Mouse (Mus musculus) MN1 (cell line): ENCODE data around the gene Ss18l1.

Experiments
- DNase-seq: peaks from one replicate; pipeline ENCODE4 v3.0.0-alpha.2; 2016; ENCODE audit warnings: low spot score

The Ss18l1 gene

DNA sequence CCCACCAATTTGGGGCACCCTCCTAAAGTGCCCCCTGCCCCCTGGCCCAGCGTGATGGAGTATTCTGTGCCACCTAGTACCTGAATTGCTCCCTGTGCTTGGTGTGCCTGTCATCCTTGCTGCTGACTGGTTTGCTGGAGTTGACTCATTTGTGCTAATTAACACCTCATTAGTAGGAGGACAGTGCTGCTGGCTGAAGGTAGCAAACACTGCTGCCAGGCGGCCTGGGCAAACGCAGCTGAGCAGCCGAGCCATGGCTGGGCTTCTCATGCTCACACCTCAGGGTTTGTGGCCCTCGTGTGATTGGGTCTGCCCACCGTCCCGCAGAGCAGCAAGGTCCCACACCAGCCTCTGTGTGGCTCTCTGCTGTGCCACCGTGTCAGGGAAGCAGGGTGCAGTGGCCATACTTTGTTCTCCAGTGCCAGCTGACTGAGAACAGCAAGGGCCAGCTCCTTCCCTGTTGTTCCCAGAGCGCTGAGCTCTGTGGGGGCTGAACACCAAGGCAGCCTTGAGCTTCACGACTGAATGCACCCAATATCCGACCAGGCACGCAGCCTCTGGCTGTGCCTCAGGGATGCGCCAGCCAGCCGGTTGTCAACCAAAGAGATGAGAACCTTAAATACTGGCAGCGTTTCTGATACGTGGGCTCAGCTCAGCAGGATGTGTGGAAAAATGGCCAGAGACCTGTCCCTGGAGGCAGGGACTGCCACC, 43.8 kb downstream of the Ss18l1 start:
- peak; percentile 45 for DNase-seq

- no peak for DNase-seq
Observed at GRCm38 (mm10) chr2:180086637-180087027, 44.3 kb downstream of the Ss18l1 start.

GRCm38 (mm10) chr2:180087472-180087871, 45.2 kb downstream of the Ss18l1 start:
- no peak for DNase-seq

- no peak for DNase-seq
Observed at GRCm38 (mm10) chr2:180090285-180090684, 48.0 kb downstream of the Ss18l1 start.

DNA sequence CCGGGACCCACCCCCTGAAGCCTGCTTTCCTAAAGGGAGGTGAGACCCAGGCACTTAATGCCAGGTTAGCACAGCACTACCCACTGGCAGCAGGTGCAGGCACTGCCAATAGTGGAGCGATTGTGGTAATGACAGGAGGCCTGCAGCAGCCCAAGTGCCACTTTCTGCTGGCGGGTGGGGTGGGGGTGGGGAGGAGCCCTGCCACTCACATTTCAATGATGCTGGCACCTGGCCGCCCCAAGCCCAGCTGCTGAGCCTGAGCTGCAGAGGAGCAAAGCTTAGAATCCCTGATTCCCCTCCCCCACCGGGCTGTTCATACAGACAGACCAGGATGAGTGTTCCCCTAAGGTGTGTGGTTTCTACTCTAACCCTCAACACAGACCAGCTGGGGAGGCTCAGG, 53.4 kb downstream of the Ss18l1 start:
- no peak for DNase-seq

DNA sequence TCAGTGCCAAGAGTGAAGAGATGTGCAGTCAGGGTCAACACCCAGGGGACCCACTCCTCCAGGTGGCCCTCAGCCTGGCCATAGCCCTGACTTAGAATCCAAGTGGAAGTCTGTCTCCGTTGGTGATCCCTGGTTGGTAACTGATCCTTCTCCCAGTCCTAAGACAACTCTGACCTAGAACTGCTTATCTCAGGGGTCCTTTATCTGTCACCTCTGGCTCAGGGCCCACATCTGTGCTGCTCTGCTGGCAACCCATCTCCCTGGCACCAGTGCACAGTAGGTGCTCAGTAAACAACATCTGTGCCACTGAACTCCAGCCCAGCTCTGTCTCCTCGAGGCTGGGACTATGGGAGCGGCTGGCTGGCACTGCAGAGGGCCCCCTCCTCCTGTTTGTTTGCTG, 55.3 kb downstream of the Ss18l1 start:
- DNase-seq: no peak

- DNase-seq: no peak
Observed at GRCm38 (mm10) chr2:180098167-180098566, 55.9 kb downstream of the Ss18l1 start.

GRCm38 (mm10) chr2:180099529-180099928, 57.2 kb downstream of the Ss18l1 start:
- DNase-seq: no peak

- DNase-seq: no peak
Observed at GRCm38 (mm10) chr2:180103151-180103977, 61.1 kb downstream of the Ss18l1 start.

DNA sequence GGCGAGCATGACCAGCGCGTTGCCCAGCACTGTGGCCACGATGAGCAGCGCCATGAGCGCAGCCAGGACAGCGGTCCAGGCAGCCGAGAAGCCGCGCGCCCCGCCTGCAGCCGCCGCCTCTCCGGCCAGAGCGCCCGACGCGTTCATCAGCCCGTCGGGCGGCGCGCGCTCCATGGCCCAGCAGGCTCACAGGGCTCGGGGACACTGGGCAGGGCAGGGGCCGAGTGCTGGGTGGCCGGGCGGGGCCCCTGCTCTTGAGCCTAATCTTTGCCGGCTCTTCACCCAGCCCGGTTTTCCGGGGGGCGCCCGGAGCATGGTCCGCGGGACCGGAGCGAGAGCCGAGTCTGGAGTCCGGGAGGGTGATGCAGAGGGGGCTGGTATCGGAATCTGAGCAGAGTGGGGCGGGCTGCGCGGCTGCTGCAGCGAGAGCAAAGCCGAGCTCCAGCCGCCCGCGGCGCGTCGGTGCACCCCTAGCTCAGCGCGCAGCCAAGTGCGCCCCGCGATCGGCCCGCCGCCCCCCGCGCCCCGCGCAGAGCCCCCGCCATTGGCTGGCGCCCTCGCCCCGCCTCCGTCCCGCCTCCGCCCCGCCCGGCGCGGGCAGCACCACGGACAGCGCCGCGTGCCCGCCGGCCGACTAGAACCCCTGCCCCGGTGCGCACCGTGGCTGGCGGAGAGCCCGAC, 61.8 kb downstream of the Ss18l1 start, which contains the start of gene Hrh3:
Hrh3 (minus strand) TSS at position 511 of the 681 bp plus-strand sequence.
- peak; percentile 70 for DNase-seq

DNA sequence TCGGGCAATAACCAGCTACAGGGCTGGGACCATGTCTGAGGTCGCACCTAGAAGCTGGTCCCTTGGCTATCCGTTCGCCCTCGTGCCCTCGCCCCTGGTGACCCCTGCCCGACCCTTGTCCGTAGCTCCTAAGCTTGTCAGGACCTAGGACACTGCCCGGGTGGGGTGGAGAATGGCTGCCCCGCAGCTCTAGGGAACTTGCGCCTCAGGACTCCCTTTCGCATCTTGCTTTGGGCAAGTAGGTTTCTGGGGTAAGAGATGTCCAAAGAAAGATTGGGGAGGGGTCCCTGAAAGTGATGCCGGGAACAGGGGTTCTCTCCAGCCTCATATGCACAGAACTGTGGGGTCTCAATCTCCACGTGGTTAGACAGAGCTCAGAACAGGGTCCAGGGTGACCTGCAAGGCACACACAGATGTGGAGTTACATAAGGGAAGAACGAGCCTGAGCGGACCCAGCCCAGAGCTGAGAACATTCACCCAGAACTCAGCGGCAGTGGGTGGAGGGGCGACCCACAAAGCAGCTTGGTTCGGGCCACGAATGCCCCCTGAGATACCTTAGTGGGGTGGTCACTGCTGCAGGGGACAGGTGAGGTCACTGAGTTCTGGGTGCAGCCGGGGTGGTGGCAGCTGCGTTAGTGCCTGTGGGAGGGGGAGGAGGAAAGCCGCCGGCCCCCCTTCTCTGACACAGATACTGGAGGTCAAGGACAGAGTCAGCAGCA, 62.5 kb downstream of the Ss18l1 start:
- no peak for DNase-seq

DNA sequence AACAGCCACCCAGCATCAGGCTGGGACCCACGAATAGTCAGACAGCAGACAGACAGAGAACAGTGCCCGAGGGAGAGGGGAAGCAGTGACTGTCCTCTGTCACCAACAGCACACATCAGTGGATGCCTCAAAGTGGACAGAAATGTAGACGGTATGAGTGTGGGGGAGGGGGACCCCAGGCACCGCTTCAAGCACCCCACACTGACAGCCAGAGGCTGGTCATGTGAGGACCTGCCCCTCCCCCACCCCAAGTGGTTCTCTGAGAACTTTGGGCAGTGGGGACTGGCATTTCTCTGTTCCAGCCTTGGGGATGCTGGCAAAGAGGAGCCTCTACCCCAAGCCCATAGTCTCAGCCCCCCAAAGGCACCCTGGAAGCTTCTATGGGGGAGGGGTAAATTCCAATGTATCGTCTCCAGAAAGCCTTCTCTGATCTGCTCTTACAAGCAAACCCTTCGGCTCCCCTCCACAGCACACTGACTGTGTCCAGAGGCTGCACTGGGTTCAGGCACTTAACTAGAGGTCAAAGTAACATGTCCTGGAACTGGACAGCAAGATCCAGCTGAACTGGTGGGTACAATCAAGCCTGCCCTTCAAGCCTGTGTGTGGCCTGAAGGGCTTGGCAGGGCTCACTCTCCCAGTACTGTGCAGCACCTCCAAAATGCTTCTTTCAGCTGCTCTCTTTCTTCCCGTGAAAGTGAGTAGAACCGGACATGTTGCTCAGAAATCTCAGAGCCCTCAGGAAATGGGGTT, 63.3 kb downstream of the Ss18l1 start:
- DNase-seq: no peak

GRCm38 (mm10) chr2:180107081-180107480, 64.8 kb downstream of the Ss18l1 start:
- DNase-seq: no peak

GRCm38 (mm10) chr2:180108285-180108684, 66.0 kb downstream of the Ss18l1 start:
- DNase-seq: no peak

GRCm38 (mm10) chr2:180113909-180114890, 71.9 kb downstream of the Ss18l1 start:
- DNase-seq: peak; percentile 64

- DNase-seq: peak; percentile 48
Observed at GRCm38 (mm10) chr2:180115279-180115678, 73.0 kb downstream of the Ss18l1 start.

DNA sequence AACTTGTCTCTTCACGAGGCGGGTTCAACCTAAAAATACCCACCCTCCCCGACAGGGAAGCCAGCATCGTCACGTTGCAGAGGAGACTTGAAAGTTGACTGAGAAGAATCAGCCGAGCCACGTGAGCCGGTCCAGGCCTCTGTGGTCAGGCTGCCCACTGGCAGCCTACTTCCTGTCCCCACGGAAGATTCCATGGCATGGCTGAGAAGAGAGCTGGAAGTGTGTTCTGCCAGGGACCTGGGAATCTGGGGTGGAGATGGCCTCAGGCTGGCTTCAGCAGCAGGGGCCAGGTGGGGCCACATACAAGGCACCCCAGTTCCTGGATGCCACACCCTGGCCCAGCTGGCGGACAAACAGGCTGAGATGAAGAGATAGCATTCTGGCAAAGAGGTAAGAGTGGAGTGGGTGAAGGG, 73.8 kb downstream of the Ss18l1 start:
- DNase-seq: no peak

DNA sequence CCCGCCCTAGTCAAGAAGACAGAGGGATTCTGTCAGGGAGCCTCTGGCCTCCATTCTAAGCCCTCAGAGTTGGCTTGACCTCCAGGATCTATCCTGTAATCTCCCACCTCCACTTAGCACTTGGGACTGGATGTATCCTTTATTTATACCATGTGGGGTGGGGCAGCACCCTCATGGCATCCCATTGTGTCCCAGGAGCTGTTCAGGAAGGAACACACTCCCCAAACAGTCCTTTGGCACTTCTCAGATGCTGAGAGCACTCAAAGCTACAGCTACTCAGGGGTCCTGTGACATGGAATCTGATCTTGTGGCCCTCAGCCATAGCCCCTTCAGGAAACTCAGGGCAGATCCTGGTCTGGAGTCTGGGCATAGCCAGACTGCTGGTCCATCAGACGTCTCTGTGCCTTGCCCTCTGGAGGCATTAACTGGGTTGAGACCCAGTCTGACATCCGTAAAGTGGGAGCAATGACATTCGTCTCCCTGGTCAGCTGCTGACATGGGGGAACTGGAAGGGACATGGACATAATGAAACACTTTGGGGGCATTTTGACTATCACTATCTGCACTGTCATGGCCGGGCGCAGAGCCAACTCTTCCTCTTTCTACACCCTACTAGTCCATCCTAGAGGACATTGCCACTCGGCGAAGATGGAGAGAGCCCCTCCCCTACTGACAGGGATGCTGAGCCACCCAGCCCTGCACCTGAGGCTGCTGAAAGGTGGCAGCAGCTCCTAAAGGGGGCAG, 74.6 kb downstream of the Ss18l1 start:
- DNase-seq: no peak

GRCm38 (mm10) chr2:180117485-180118194, 75.3 kb downstream of the Ss18l1 start:
- peak; percentile 75 for DNase-seq
